Comparison of ENCODE assay signal across 8 mouse cellular contexts in the genomic region with DNA sequence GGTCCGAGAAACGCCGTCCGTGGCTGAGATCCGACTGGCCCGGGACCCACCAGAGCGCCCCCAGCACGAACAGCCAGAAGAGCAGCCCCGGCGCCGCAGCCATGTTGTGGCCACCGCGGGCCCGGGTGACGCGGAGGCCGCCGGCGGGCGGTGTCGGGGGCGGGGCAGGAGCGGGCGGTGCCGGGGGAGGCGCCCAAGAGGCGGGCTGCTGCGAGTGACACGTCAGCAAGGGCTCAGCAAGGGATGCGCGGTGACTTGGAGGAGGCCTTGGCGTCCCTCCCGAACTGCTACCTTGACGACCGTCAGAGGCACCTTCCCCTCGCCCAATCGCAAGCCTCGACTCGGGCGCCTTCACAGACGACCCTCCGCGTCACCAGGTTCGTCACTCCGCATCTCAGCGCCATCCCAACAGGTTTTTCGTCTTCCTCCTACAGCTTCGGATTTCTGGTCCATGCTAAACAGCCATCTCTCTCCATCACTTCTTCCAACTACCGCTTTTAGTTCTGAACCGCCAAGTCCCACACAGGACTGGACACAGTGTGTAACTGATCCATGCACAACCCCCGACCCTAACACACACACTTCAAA. TPM values are rescaled to one million over a fixed set of nuclear protein-coding genes. Genes with fewer than 3 reads are reported as not detected.
DNase-seq lines count a peak whose midpoint lies in the region; ATAC-seq and TF ChIP-seq lines count a peak whose summit lies in the region.

A gene (minus strand): TSS at position 127 of the 588 bp plus-strand sequence.

- H3K4me3 ChIP-seq in gastrocnemius, adult 2 months = peak within 1 kb of the TSS; percentile 92
- peak within 1 kb of the TSS; percentile 89 for H3K4me3 ChIP-seq in hindbrain, postnatal 0 days (ENCODE audit: low read length)
- peak within 1 kb of the TSS; percentile 74 for H3K4me3 ChIP-seq in left cerebral cortex, adult 2 months

- peak within 1 kb of the TSS; percentile 95 for H3K4me2 ChIP-seq in hindbrain, postnatal 0 days (ENCODE audit: low read depth, low read length)

- peaks cover 10% of the 10 kb centered on the region; the same call in 1 of the 2 replicates for H3K36me3 ChIP-seq in hindbrain, postnatal 0 days (ENCODE audit: insufficient read depth, low read length)

- ATAC-seq in hindbrain, postnatal 0 days = peak; percentile 99
- ATAC-seq in megakaryocyte, adult 5-6 weeks (ENCODE audit: poor library complexity, severe bottlenecking) = peak; percentile 94

- no peaks in the 10 kb centered on the region for H3K27me3 ChIP-seq in hindbrain, postnatal 0 days (ENCODE audit: insufficient read depth, low read length)

- under 1% methylated on average over 49 of the region's 51 CpGs for WGBS in hindbrain, postnatal 0 days

- TF ChIP-seq CTCF in gastrocnemius, adult 2 months (IDR thresholded peaks at IDR 0.05) = peak; percentile 20
- TF ChIP-seq CTCF in hindbrain, postnatal 0 days (IDR thresholded peaks at IDR 0.05; ENCODE audit: low read depth) = no peak; the same call in 1 of the 2 replicates
- TF ChIP-seq CTCF in left cerebral cortex, adult 2 months (IDR thresholded peaks at IDR 0.05) = peak; percentile 32

- peak within 1 kb of the TSS; percentile 95 for H3K27ac ChIP-seq in gastrocnemius, adult 2 months
- H3K27ac ChIP-seq in hindbrain, postnatal 0 days = peak within 1 kb of the TSS; percentile 82
- peak within 1 kb of the TSS; percentile 80 for H3K27ac ChIP-seq in left cerebral cortex, adult 2 months

- peak; percentile 68 for DNase-seq in WW6 (ENCODE audit: low read depth, low spot score)
- DNase-seq in cerebellum, postnatal 4 days (ENCODE audit: low spot score in 2 of 2) = peak; percentile 83 to 92
- DNase-seq in gastrocnemius, adult 2 months = peak; percentile 98
- DNase-seq in hindbrain, postnatal 0 days (ENCODE audit: low spot score) = peak; percentile 98
- peak; percentile 96 to 97 for DNase-seq in left cerebral cortex, adult 2 months (ENCODE audit: extremely low spot score in 1 of 2, low spot score in 2 of 2)
- DNase-seq in right cerebral cortex, adult 2 months (ENCODE audit: low spot score in 2 of 2) = peak; percentile 97 to 98
- DNase-seq in urinary bladder, postnatal 14 days (ENCODE audit: low spot score) = peak; percentile 96

- intact Hi-C loops in gastrocnemius, adult 2 months (cut with DNase I) = loop anchor here (1.0 kb wide), 1 partner anchor 19 kb away; a partner anchor contains a TSS
- intact Hi-C loops in left cerebral cortex, adult 2 months (cut with DNase I) = loop anchor here (2.0 kb wide), 1 partner anchor 19 kb away; a partner anchor contains a TSS

- H3K4me1 ChIP-seq in hindbrain, postnatal 0 days (ENCODE audit: insufficient read depth, low read length) = peaks cover 16% of the 10 kb centered on the region; the same call in 1 of the 2 replicates

- H3K9me3 ChIP-seq in hindbrain, postnatal 0 days (ENCODE audit: low read length) = no peaks in the 10 kb centered on the region

- H3K9ac ChIP-seq in hindbrain, postnatal 0 days (replicated peaks; ENCODE audit: low read length) = peak within 1 kb of the TSS; percentile 84

RNA-seq across cellular contexts. Expression of the gene that starts here (rescaled TPM):
- 100 to 1,000 TPM; 169 to 229 TPM for total RNA-seq in gastrocnemius, adult 2 months (2021)
- 132 and 148 TPM in 2 replicates for total RNA-seq in hindbrain, postnatal 0 days (2014; rRNA removed)
- polyA plus RNA-seq in hindbrain, postnatal 0 days (2015; fragmentation: Nextera tagmentation; extraction: Ambion mirVana) = 98.1 and 98.8 TPM in 2 replicates
- 100 to 1,000 TPM; 236 to 257 TPM for total RNA-seq in left cerebral cortex, adult 2 months (2021)
- 102 and 119 TPM in 2 replicates for total RNA-seq in megakaryocyte, adult 5-6 weeks (2015)
- 134 and 164 TPM in 2 replicates for total RNA-seq in megakaryocyte, adult 5-6 weeks (2017)

Comparison
In these comparisons a context has a peak if more than half of its experiments do, and no peak if none do; other contexts are left out.
1. Peak in every context shown above with its lines: DNase-seq, ATAC-seq, H3K4me3 ChIP-seq and H3K27ac ChIP-seq.